Mouse (Mus musculus) testis, adult 2 months (tissue): ENCODE data around the gene Xlr5a. TPM values are rescaled to one million over a fixed set of nuclear protein-coding genes. Genes with fewer than 3 reads are reported as not detected.
A peak's percentile ranks its signal among the peaks of the same experiment; 100 is the strongest.
"Not testable (repeated sequence)": the region's sequence is repeated elsewhere in the genome, so short reads cannot be mapped to it uniquely, and the experiment has no call there.

Experiments used
- H3K27ac ChIP-seq: fragments of 200-500 bp; 2 replicates; pipeline ENCODE4 v1.5.1; 2012; ENCODE audit warnings: low read depth, low read length; ENCODE audit not compliant: control insufficient read depth, insufficient read depth
- H3K27me3 ChIP-seq: fragments of 200-500 bp; 2 replicates; pipeline ENCODE4 v1.6.1; 2012; ENCODE audit warnings: mild to moderate bottlenecking, low read length, moderate library complexity; ENCODE audit not compliant: control insufficient read depth, insufficient read depth
- H3K36me3 ChIP-seq: fragments of 200-500 bp; 2 replicates; pipeline ENCODE4 v1.6.1; 2012; ENCODE audit warnings: mild to moderate bottlenecking, low read length; ENCODE audit not compliant: control insufficient read depth, insufficient read depth
- H3K4me1 ChIP-seq: fragments of 200-500 bp; 2 replicates; pipeline ENCODE4 v1.6.1; 2012; ENCODE audit warnings: low read length; ENCODE audit not compliant: control insufficient read depth, insufficient read depth
- H3K4me3 ChIP-seq: fragments of 200-500 bp; 2 replicates; pipeline ENCODE4 v1.5.1; 2012; ENCODE audit warnings: low read depth, mild to moderate bottlenecking, low read length, moderate library complexity, mixed read lengths; ENCODE audit not compliant: control insufficient read depth
- CTCF ChIP-seq: fragments of 200-500 bp; IDR thresholded peaks from 2 replicates; pipeline ENCODE4 v1.5.1; 2012; ENCODE audit warnings: low read depth, mild to moderate bottlenecking, inconsistent platforms, low read length, moderate library complexity; ENCODE audit not compliant: control insufficient read depth, insufficient read depth, insufficient replicate concordance
- POLR2A ChIP-seq: fragments of 200-500 bp; IDR thresholded peaks from 2 replicates; pipeline ENCODE4 v1.6.1; 2012; ENCODE audit warnings: low read depth, mild to moderate bottlenecking, inconsistent platforms, low read length, moderate library complexity; ENCODE audit not compliant: control insufficient read depth
- polyA plus RNA-seq: library from polyadenylated mRNA; depleted of rRNA; stranded (reverse); fragments of >200 nt; gene quantifications from 2 replicates; pipeline ENCODE4 v1.2.3, GENCODE M21; 2012; rRNA removed

Gene Xlr5a
- polyA plus RNA-seq, 1 experiment: 1.1 TPM

- not testable (repeated sequence) for H3K27ac ChIP-seq, H3K27me3 ChIP-seq, H3K4me1 ChIP-seq, H3K36me3 ChIP-seq
- H3K4me3 ChIP-seq: 0 out of 2 replicates have a peak within 1 kb of the TSS, but pooled peaks have one; percentile 13
These were observed 210.3 kb downstream of the Xlr5a start, which contains the start of gene Xlr4a for GRCm38 (mm10) chrX:73082267-73083055. Gene Xlr4a (minus strand): TSS chrX:73082478.

- not testable (repeated sequence) for H3K4me1 ChIP-seq, H3K27ac ChIP-seq, H3K27me3 ChIP-seq, H3K4me3 ChIP-seq, H3K36me3 ChIP-seq
These were observed 225.9 kb downstream of the Xlr5a start for GRCm38 (mm10) chrX:73066765-73067312.

GRCm38 (mm10) chrX:73064415-73064793 lies 228.4 kb downstream of the Xlr5a start, which contains the start of gene Pnma3:
Gene Pnma3 (plus strand): TSS chrX:73064787.
- H3K27ac ChIP-seq: no peak within 1 kb of the TSS
- H3K4me3 ChIP-seq: peak within 1 kb of the TSS; percentile 21; the same call in 1 of the 2 replicates
- H3K4me1 ChIP-seq: peaks cover 8% of the 10 kb centered on the region
- H3K27me3 ChIP-seq: no peaks in the 10 kb centered on the region
- TF ChIP-seq CTCF: no peak
- H3K36me3 ChIP-seq: no peaks in the 10 kb centered on the region

GRCm38 (mm10) chrX:73063512-73064414 lies 229.0 kb downstream of the Xlr5a start:
- Histone ChIP-seq H3K4me1 (peaks cover 8% of the 10 kb centered on the region), H3K27ac (no peak overlapping the region), H3K27me3 (no peaks in the 10 kb centered on the region), H3K4me3 (peak overlapping the region; percentile 21; the same call in 1 of the 2 replicates), H3K36me3 (no peaks in the 10 kb centered on the region)
- TF ChIP-seq POLR2A: no peak
- TF ChIP-seq CTCF: no peak

DNA sequence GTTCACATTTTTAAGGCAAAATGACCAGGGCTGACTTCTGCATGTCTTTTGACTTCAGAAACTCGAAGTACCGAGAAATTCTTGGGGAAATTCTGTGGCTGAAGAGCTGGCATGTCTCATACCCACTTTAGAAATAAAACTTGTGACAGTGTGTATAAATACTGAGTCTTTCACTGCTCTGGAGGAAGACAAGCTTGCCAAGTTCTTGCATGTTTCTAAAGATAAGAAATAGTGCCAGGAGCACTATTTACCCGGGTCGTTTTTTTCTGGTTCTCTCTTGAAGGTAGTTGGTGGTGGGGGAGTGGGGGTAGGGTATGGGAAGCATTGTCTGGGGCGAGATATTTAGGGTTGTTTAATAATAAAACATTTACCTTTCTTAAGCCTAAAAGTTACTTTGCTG lies 230.5 kb downstream of the Xlr5a start:
- no peaks in the 10 kb centered on the region for H3K36me3 ChIP-seq

GRCm38 (mm10) chrX:73061528-73061927 lies 231.2 kb downstream of the Xlr5a start:
- no peak for TF ChIP-seq POLR2A
- TF ChIP-seq CTCF: no peak
- Histone ChIP-seq H3K4me1 (peaks cover 8% of the 10 kb centered on the region), H3K27me3 (no peaks in the 10 kb centered on the region), H3K27ac (no peak overlapping the region), H3K36me3 (no peaks in the 10 kb centered on the region), H3K4me3 (no peak overlapping the region)

More for the DNA sequence above, 230.5 kb downstream of the Xlr5a start:
- peaks cover 8% of the 10 kb centered on the region for H3K4me1 ChIP-seq
- H3K27me3 ChIP-seq: no peaks in the 10 kb centered on the region
- H3K27ac ChIP-seq: no peak overlapping the region
- H3K4me3 ChIP-seq: no peak overlapping the region
- TF ChIP-seq CTCF (no peak), POLR2A (no peak)

Other genes starting within 250 kb of the Xlr5a start
- gene Pnma3, start 228.2 kb downstream of the Xlr5a start, polyA plus RNA-seq: 0.10 and 0.16 TPM in 2 replicates
- 0.59 and 1.1 TPM in 2 replicates for gene Xlr4a, start 210.5 kb downstream of the Xlr5a start, polyA plus RNA-seq
- gene Xlr3a, start 195.9 kb downstream of the Xlr5a start, polyA plus RNA-seq: 0.70 and 1.7 TPM in 2 replicates
- gene Gm14685, start 175.9 kb downstream of the Xlr5a start, polyA plus RNA-seq: 1.9 and 2.2 TPM in 2 replicates
- gene Xlr5b, start 144.2 kb downstream of the Xlr5a start, polyA plus RNA-seq: 0.91 and 1.4 TPM in 2 replicates
- gene DXBay18, start 143.5 kb downstream of the Xlr5a start, polyA plus RNA-seq: 1.2 and 2.5 TPM in 2 replicates
- gene Spin2d, start 116.0 kb downstream of the Xlr5a start, polyA plus RNA-seq: 0.91 and 1.3 TPM in 2 replicates
- 0.76 and 0.90 TPM in 2 replicates for gene Xlr3b, start 100.8 kb downstream of the Xlr5a start, polyA plus RNA-seq
- gene Xlr4b, start 78.6 kb downstream of the Xlr5a start, polyA plus RNA-seq: 0.85 and 1.4 TPM in 2 replicates
- gene F8a, start 64.7 kb downstream of the Xlr5a start, polyA plus RNA-seq: 3.6 and 3.8 TPM in 2 replicates
- 0.97 and 2.3 TPM in 2 replicates for gene Xlr4c, start 49.8 kb downstream of the Xlr5a start, polyA plus RNA-seq
- gene Xlr3c, start 27.6 kb downstream of the Xlr5a start, polyA plus RNA-seq: 0.51 and 1.0 TPM in 2 replicates
- 0.99 and 1.1 TPM in 2 replicates for gene Xlr5c, start within 50 bp of the Xlr5a start, polyA plus RNA-seq
- gene Gm45015, start 43.9 kb upstream of the Xlr5a start, polyA plus RNA-seq: 0.29 and 0.48 TPM in 2 replicates
- 5.3 and 7.4 TPM in 2 replicates for gene Zfp275, start 49.6 kb upstream of the Xlr5a start, polyA plus RNA-seq
- gene Gm18336, start 105.8 kb upstream of the Xlr5a start, polyA plus RNA-seq: 0.93 and 1.6 TPM in 2 replicates
- gene Zfp92, start 118.1 kb upstream of the Xlr5a start, polyA plus RNA-seq: 0.14 and 0.19 TPM in 2 replicates
- gene Trex2, start 142.4 kb upstream of the Xlr5a start, polyA plus RNA-seq: not detected in 2 replicates
- 26.9 and 34.0 TPM in 2 replicates for gene Haus7, start 166.1 kb upstream of the Xlr5a start, polyA plus RNA-seq
- 32.9 and 54.4 TPM in 2 replicates for gene Bgn, start 190.6 kb upstream of the Xlr5a start, polyA plus RNA-seq
- 1.7 and 3.1 TPM in 2 replicates for gene Atp2b3, start 210.1 kb upstream of the Xlr5a start, polyA plus RNA-seq